Mouse (Mus musculus) Patski (cell line): ENCODE data around the gene Tmem274. TPM values are rescaled to one million over a fixed set of nuclear protein-coding genes. Genes with fewer than 3 reads are reported as not detected.
"Not testable (repeated sequence)": the region's sequence is repeated elsewhere in the genome, so short reads cannot be mapped to it uniquely, and the experiment has no call there.

Experiments used
- ATAC-seq: fragments of 100-300 bp; one replicate; pipeline ENCODE4 v1.8.0; 2021
- CTCF ChIA-PET: fragments of 350-600 bp; sonication (Branson Sonifier 250); formaldehyde crosslinking; loops from one replicate; lab custom pipeline; 2022; ENCODE audit warnings: inconsistent platforms; lab: Charles Lee
- POLR2A ChIA-PET: fragments of 350-600 bp; sonication (Branson Sonifier 250); formaldehyde crosslinking; loops from one replicate; lab custom pipeline; 2022; ENCODE audit warnings: antibody characterized with exemption, inconsistent platforms; lab: Charles Lee
- DNase-seq: peaks from one replicate; pipeline ENCODE4 v3.0.0-alpha.2; 2011; ENCODE audit warnings: low read depth, low spot score
- H3K27me3 ChIP-seq: fragments of 371-371 bp; one replicate; pipeline ENCODE4 v1.5.1; 2021
- CTCF ChIP-seq: fragments of 100-300 bp; IDR thresholded peaks from one replicate; pipeline ENCODE4 v1.5.1; 2021
- in situ Hi-C: fragments of 300-500 bp; cut with MboI; formaldehyde crosslinking; loops from 3 replicates; pipeline ENCODE4 v1.11.1; 2018; ENCODE audit warnings: low pct_unique_long_range_greater_than_20kb, mixed read lengths
- polyA plus RNA-seq: library from polyadenylated mRNA; unstranded; gene quantifications from one replicate; pipeline ENCODE4 v1.2.3, GENCODE M21; 2021

Tmem274 gene
- polyA plus RNA-seq, 1 experiment from 2014 or later = not detected

GRCm38 (mm10) chr4:149454263-149454662, 22.9 kb upstream of the Tmem274 start:
- in situ Hi-C loops = loop anchor here (5.0 kb wide), 1 partner anchor 93 kb away; no protein-coding TSS in a partner anchor
- no peak for TF ChIP-seq CTCF
- ATAC-seq (no peak), DNase-seq (no peak)
- no peaks in the 10 kb centered on the region for H3K27me3 ChIP-seq
- CTCF ChIA-PET = interaction anchor here (0.8 kb wide), 1 partner anchor 88 kb away, joined by 3 read pairs; no protein-coding TSS in a partner anchor
- POLR2A ChIA-PET = no interaction called here

DNA sequence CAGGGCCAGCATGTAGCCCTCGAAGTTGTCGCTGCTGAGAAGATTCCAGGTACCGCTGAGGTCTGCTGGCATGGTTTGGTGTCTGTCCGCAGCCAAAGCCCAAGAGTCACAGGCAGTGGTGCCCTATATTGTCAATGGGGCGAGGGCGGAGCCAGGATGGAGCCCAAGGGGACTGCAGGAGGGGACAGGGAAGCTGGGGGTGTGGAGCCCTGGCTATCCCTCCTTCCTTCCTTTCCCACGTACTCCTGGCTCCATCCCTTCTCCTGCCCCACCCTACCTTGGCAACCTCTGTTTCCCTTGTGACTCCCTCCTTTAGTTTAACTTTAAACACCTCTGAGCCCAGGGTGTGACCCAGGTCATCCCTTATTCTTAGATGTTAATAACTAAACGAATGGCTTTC, 22.3 kb upstream of the Tmem274 start, which contains the start of gene Rbp7:
Rbp7 (minus strand) TSS at position 100 of the 400 bp plus-strand sequence.
- ATAC-seq = no peak
- POLR2A ChIA-PET = no interaction called here
- CTCF ChIA-PET = interaction anchor here (0.8 kb wide), 1 partner anchor 88 kb away, joined by 3 read pairs; no protein-coding TSS in a partner anchor
- no peak for TF ChIP-seq CTCF
- DNase-seq = no peak
- in situ Hi-C loops = loop anchor here (5.0 kb wide), 1 partner anchor 92 kb away; no protein-coding TSS in a partner anchor
- no peaks in the 10 kb centered on the region for H3K27me3 ChIP-seq

DNA sequence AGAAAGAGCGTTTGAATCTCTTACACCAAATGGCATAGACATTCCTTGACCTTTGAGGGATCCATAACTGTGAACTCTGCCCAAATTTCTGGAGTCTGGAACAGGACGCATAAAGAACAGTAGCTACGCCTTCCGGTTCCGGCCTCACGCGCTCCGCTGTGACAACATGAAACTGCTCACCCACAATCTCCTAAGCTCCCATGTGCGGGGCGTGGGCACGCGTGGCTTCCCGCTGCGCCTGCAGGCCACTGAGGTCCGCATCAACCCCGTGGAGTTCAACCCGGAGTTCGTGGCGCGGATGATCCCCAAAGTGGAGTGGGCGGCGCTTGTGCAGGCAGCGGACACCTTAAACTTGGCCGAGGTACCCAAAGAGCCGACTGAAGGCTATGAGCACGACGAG, 20.0 kb upstream of the Tmem274 start:
- H3K27me3 ChIP-seq, in situ Hi-C loops, ATAC-seq, DNase-seq, POLR2A ChIA-PET: not testable (repeated sequence)
- CTCF ChIA-PET = interaction anchor here (0.7 kb wide), 1 partner anchor 12 kb away, joined by 3 read pairs; no protein-coding TSS in a partner anchor

DNA sequence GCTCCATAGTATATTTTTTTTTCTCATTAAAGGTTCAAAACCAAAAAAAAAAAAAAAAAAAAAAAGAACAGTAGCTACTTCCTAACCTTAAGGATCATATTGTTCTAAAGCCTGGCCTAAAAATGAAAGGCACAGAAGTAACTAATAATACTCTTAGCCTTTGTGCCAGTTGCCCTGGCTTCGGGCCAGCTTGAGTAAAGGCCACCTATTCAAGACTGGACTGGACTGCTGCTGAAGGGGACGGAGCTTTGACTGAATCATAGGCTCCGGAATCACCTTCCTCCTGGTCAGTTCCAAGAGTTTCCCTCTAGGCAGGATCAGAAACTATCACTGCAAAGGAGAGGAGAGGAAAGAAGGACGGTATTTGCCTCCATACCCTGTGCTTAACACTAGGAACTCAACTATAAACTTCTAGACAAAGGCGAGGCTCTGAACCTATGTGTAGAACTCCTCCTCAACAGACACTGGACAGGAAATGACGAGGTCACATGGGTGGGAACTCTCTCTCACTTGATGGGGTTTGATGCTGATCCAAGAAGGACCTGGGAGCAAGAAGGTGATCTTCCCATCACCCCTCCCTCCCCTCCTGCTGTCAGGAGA, 19.2 kb upstream of the Tmem274 start:
- DNase-seq (no peak), ATAC-seq (no peak)
- in situ Hi-C loops = no loop called here
- TF ChIP-seq CTCF = no peak
- ChIA-PET CTCF (interaction anchor here (0.7 kb wide), 1 partner anchor 13 kb away, joined by 3 read pairs; no protein-coding TSS in a partner anchor), POLR2A (no interaction called here)
- H3K27me3 ChIP-seq = no peaks in the 10 kb centered on the region

DNA sequence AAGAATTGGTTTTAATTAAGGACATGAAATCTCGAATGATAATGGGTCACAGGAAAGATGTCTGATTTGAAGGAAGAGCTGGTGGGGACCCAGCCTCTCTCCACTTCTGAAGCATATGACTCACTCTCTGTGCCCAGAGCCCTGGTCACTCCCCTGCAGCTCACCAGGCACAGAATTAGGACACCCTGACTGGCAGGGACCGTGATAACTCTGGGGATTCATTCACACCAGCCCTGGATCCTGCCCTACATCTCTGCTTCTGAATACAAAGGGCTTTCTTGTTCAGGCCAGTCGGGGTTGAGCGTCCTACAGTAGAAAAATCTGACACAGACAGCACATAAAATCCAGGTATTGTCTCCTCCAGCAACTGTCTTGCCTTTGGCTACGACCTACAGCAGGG, 18.7 kb upstream of the Tmem274 start:
- ChIA-PET CTCF (no interaction called here), POLR2A (interaction anchor here (0.6 kb wide), 1 partner anchor 39 kb away, joined by 3 read pairs; no protein-coding TSS in a partner anchor)
- in situ Hi-C loops = no loop called here
- DNase-seq (no peak), ATAC-seq (no peak)
- no peak for TF ChIP-seq CTCF
- H3K27me3 ChIP-seq = no peaks in the 10 kb centered on the region

DNA sequence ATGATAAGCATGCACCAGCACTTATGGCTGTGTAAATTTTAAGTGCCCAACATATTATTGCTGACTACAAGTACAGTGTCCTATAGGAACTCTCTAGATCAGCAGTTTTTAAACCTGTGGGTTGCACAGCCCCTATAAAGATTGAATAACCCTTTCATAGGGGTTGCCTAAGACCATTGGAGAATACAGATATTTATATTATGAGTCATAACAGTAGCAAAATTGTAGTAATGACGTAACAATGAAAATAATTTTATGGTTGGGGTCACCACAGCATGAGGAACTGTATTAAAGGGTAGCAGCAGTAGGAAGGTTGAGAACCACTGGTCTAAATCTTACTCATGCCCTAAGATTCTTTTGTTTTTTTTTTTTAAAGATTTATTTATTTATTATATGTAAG, 17.8 kb upstream of the Tmem274 start:
- CTCF ChIA-PET = no interaction called here
- POLR2A ChIA-PET = no interaction called here
- no peaks in the 10 kb centered on the region for H3K27me3 ChIP-seq
- no peak for DNase-seq
- in situ Hi-C loops = no loop called here
- no peak for TF ChIP-seq CTCF
- ATAC-seq = no peak

- ATAC-seq, H3K27me3 ChIP-seq, POLR2A ChIA-PET, in situ Hi-C loops, CTCF ChIA-PET, DNase-seq: not testable (repeated sequence)
Measured at GRCm38 (mm10) chr4:149460475-149460874, 16.7 kb upstream of the Tmem274 start.

GRCm38 (mm10) chr4:149461579-149462304, 15.4 kb upstream of the Tmem274 start:
- ChIA-PET CTCF (no interaction called here), POLR2A (no interaction called here)
- DNase-seq (no peak), ATAC-seq (no peak)
- no peak for TF ChIP-seq CTCF
- in situ Hi-C loops = no loop called here
- H3K27me3 ChIP-seq = no peaks in the 10 kb centered on the region

GRCm38 (mm10) chr4:149462305-149462971, 14.7 kb upstream of the Tmem274 start:
- in situ Hi-C loops = no loop called here
- H3K27me3 ChIP-seq = no peaks in the 10 kb centered on the region
- POLR2A ChIA-PET = no interaction called here
- no peak for TF ChIP-seq CTCF
- ATAC-seq (no peak), DNase-seq (no peak)
- CTCF ChIA-PET = no interaction called here

DNA sequence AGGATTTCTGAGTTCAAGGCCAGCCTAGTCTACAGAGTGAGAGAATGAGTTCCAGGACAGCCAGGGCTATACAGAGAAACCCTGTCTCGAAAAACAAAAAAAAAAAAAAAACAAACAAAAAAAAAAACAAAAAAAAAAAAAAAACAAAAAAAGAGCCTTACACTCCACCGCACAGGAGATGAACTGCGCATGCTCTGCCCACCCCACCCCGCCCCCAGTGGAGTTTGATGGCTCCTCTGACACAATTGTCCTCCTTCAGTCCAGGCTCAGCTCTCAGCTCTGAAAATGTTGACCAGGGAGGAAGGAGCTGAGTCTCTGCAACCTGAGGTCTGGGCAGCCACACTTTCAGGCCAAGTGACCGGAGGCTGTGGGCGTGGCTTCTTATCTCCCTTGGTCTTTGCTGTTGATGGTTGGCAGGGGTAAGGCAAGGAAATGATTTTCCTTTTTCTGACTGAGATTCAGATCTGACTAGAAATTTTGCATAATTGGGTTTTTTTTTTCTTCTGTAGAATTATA, 13.7 kb upstream of the Tmem274 start:
- TF ChIP-seq CTCF = no peak
- CTCF ChIA-PET = no interaction called here
- POLR2A ChIA-PET = no interaction called here
- in situ Hi-C loops = no loop called here
- no peaks in the 10 kb centered on the region for H3K27me3 ChIP-seq
- no peak for ATAC-seq
- no peak for DNase-seq
